Mouse (Mus musculus): Measurements from ENCODE around the gene Olfr1047.
"Not testable (repeated sequence)": the region's sequence is repeated elsewhere in the genome, so short reads cannot be mapped to it uniquely, and the experiment has no call there.

The Olfr1047 gene

DNA sequence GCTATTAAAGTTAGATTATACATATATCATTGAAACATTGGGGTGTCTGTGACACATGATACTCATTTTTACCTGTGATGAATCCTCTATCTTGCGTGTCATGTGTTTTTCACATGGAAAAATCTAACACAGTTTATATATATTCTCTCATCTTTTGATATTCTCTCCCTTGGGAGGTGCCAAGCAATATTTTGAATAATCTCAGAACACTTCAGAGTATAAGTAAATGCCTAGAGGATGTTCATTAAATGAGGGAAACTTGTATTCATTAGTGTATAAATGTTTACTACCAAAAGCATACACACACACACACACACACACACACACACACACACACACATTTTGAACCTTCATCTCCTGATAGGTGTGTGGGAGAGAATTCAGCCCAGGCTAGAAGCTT is at the start of gene Olfr1047:
Olfr1047 (minus strand) TSS at position 101 of the 400 bp plus-strand sequence.
- no peak for DNase-seq (ENCODE audit: low spot score)

DNA sequence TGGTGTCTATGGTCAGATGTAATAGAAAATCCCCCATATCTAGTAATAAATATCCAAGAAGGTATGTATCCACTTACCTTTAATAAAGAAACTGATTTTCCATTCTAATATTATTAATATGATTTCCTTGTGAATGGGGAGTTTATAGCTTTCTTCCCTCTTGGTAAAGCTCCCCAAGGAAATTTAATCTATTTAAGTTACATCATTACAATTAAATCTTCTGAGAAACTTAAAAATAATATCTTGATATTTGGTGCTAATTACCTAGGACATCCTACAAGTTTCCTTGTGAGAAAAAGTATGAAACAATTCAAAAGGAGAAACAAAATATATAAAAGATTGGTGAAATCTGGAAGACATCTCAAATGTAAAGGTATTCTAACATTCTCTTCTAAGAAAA is 47.8 kb upstream of the Olfr1047 start, which contains the start of gene Olfr1051:
Olfr1051 (minus strand) TSS at position 101 of the 400 bp plus-strand sequence.
- DNase-seq (ENCODE audit: low spot score): not testable (repeated sequence)

DNA sequence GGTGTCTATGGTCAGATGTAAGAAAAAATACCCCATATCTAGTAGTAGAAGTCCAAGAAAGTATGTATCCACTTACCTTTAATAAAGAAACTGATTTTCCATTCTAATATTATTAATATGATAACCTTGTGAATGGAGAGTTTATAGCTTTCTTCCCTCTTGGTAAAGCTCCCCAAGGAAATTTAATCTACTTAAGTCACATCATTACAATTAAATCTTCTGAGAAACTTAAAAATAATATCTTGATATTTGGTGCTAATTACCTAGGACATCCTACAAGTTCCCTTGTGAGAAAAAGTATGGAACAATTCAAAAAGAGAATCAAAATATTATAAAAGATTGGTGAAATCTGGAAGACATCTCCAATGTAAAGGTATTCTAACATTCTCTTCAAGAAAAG is 27.0 kb upstream of the Olfr1047 start, which contains the start of gene Olfr1049:
Olfr1049 (minus strand) TSS at position 101 of the 400 bp plus-strand sequence.
- DNase-seq (ENCODE audit: low spot score): not testable (repeated sequence)

DNA sequence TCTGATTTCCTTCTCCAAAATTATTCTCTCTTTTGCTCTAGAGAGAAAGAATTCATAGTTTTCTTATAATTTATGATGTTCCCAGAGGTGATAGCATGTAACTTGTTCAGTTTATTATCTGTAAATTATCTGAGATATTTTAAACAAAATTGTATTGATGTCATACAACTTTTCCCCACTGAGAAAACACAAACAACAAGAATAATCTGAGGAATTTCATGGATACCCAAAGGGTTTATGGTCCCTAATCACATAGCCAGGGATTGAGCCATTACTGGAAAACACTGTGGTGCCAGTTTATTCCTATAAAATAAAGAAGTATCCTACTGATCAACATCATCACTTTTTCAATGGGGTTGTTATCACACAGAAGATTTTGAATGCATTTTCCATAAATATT is 9.0 kb upstream of the Olfr1047 start, which contains the start of gene Olfr1048:
Olfr1048 (minus strand) TSS at position 101 of the 400 bp plus-strand sequence.
- no peak for DNase-seq (ENCODE audit: low spot score)

DNA sequence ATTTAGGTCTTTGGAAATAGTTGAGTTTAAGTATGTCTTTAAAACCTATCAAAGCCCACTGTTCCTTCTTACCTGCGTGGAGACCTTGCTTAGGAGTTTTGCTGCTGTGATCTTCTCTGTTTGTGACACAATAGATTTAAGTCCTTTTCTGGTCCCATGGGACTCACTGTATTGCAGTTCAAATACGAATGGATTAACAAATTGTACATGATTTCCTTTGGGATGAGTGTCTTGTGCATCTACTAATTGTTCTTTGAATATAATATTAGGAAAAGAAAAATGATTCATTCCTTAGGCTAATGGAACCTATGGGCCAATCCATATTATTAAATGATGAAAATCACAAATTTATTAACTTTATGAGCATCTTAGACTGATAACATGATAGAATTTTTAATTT is 12.0 kb downstream of the Olfr1047 start, which contains the start of gene Olfr1046:
Olfr1046 (minus strand) TSS at position 101 of the 400 bp plus-strand sequence.
- no peak for DNase-seq (ENCODE audit: low spot score)

DNA sequence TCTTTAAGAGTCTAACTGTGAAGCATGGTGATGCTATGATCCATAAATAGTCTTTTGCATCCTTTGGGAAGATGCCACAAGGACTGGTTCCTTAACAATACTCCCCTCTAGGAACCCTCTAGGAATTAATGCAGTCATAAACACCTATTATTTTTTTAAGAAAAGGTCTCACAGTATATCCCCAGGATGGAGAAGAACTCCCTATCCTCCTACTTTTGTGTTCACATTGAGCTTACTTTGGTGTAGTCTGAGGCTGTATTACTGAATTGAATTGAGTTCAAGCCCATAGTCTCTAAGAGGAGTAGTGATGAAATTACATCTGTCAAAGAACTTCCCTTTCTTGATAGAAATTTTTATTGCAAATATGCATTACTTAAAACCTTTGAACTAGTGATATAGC is 28.3 kb downstream of the Olfr1047 start, which contains the start of gene Olfr1045:
Olfr1045 (minus strand) TSS at position 101 of the 400 bp plus-strand sequence.
- DNase-seq (ENCODE audit: low spot score): no peak

DNA sequence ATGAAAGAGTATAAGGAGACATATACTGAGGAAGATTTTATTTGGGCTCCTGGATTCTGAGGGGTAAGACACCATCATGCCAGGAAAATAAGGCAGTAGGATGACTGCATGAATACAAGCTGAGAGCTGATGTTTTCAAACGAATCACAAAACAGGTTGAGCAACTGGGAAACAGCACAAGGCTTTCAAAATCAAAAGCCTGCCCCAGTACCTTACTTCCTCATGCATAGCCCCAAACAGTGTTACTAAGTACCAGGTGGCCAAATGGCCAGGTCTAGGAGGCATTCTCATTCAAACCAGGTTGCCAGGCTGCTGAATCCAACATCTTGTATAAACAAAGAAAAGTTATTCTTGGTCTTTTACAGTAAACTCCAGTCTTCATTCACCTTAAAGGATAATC is 35.3 kb downstream of the Olfr1047 start:
- no peak for DNase-seq (ENCODE audit: low spot score)

DNA sequence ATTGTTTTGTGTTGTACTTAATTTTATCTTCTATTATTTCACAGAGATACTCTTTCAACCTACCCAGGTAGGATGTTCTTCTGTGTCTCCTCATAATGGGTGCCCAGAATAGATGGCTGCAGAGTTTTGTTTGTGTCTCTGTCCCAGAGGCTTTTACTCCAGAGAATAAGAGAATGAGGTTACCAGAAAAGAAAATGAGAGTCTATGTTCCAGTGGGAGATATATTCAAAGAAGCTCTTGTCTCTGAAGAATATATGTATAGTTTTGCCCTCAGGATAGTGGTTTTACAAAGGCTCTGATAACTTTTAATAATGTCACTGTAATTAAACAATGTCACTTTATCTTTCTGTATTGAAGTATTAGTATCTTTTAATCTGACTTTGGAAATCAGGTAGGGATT is 45.6 kb downstream of the Olfr1047 start, which contains the start of gene Olfr52:
Olfr52 (minus strand) TSS at position 101 of the 400 bp plus-strand sequence.
- no peak for DNase-seq (ENCODE audit: low spot score)

DNA sequence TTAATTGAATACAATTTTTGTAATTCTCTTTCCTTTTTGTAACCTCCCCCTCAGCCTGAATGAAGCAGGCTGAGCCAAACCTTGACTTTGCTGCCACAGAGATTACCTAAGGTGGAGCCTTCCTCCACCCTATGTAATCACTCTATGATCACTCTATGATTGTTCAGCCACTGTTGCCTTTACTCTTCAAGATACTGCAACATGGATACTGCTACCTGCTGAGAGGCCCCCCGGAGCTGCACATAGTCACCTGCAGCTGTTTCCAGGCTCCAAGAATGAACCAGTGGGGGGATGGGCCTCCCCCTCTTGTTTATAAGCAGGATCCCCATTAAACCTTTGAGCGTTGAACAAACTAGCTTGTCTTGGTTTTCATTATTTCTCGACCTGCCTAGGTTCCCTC is 51.3 kb downstream of the Olfr1047 start:
- no peak for DNase-seq (ENCODE audit: low spot score)

DNA sequence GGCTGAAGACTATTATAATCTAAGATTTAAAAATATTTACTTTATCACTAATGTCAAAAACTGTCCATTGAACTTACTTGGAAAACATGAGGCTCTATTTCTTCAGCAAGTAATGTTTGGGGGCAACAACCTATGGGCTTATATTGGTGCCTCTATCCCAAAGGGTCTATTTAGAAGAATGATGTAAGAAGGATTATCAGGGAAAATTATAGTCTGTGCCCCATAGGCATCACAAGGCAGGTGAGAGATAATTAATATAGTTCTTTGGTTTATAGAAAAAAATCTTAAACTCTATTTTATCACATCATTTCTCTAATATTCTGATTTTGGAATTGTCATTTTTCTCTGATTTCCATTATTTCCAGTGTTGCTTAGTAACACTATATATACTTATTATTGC is 53.5 kb downstream of the Olfr1047 start, which contains the start of gene Olfr1044:
Olfr1044 (minus strand) TSS at position 101 of the 400 bp plus-strand sequence.
- DNase-seq (ENCODE audit: low spot score): no peak
